Mouse (Mus musculus): ENCODE data around the gene Mrps35.

- TF ChIP-seq MAX (IDR thresholded peaks at IDR 0.05; ENCODE audit: low read depth) = no peak
- TF ChIP-seq MYOG (IDR thresholded peaks at IDR 0.05; ENCODE audit: control insufficient read depth in 1 of 3, insufficient read depth in 1 of 3, insufficient read length in 2 of 3, low read depth in 2 of 3) = no peak
- no peak for TF ChIP-seq POLR2A (IDR thresholded peaks at IDR 0.05; ENCODE audit: insufficient read length, low read depth)
- no peak for TF ChIP-seq E2F4 (IDR thresholded peaks at IDR 0.05; ENCODE audit: insufficient read depth)
- TF ChIP-seq USF1 (IDR thresholded peaks at IDR 0.05; ENCODE audit: low read depth) = no peak
- no peak for TF ChIP-seq MYOD1 (IDR thresholded peaks at IDR 0.05; ENCODE audit: control insufficient read depth in 1 of 3, insufficient read length in 2 of 3, low read depth in 2 of 3)
- TF ChIP-seq SRF (IDR thresholded peaks at IDR 0.05; ENCODE audit: control insufficient read depth, insufficient read length, low read depth) = no peak
- TF ChIP-seq CEBPB (IDR thresholded peaks at IDR 0.05; ENCODE audit: insufficient read depth, poor library complexity, severe bottlenecking) = no peak
- TF ChIP-seq REST (IDR thresholded peaks at IDR 0.05; ENCODE audit: insufficient read depth, insufficient read length) = no peak
- TF ChIP-seq TCF12 (IDR thresholded peaks at IDR 0.05; ENCODE audit: insufficient read depth, poor library complexity, severe bottlenecking) = no peak
- TF ChIP-seq POLR2AphosphoS2 (IDR thresholded peaks at IDR 0.05; ENCODE audit: insufficient read length, low read depth) = no peak
These were observed 31.6 kb upstream of the Mrps35 start for GRCm38 (mm10) chr6:147010811-147011520.
